In genomic region chr8:105481453-105481852, GRCm38 (mm10) we compare ENCODE assay signal across 8 mouse cellular contexts. TPM values are rescaled to one million over a fixed set of nuclear protein-coding genes. Genes with fewer than 3 reads are reported as not detected.
A peak's percentile ranks its signal among the peaks of the same experiment; 100 is the strongest.
DNase-seq lines count a peak whose midpoint lies in the region; ATAC-seq and TF ChIP-seq lines count a peak whose summit lies in the region.

No protein-coding gene starts in this region.

- no peak for TF ChIP-seq POLR2A in spleen, adult 2 months (IDR thresholded peaks at IDR 0.05; ENCODE audit: low read depth, low read length)

- peaks cover 4% of the 10 kb centered on the region; the same call in 1 of the 2 replicates for H3K36me3 ChIP-seq in forebrain, embryonic 10.5 days (replicated peaks)
- peaks cover 4% of the 10 kb centered on the region; the same call in 1 of the 2 replicates for H3K36me3 ChIP-seq in forebrain, embryonic 12.5 days (replicated peaks)
- no peaks in the 10 kb centered on the region for H3K36me3 ChIP-seq in spleen, adult 2 months (ENCODE audit: control insufficient read depth, insufficient read depth, low read length)

- no peak overlapping the region for H3K4me3 ChIP-seq in forebrain, embryonic 10.5 days
- H3K4me3 ChIP-seq in forebrain, embryonic 12.5 days (replicated peaks) = no peak overlapping the region
- H3K4me3 ChIP-seq in spleen, adult 2 months (ENCODE audit: extremely low read depth, insufficient read depth, insufficient read length) = no peak overlapping the region

- H3K9ac ChIP-seq in forebrain, embryonic 12.5 days = no peak overlapping the region

- no peaks in the 10 kb centered on the region for H3K9me3 ChIP-seq in forebrain, embryonic 10.5 days
- no peaks in the 10 kb centered on the region for H3K9me3 ChIP-seq in forebrain, embryonic 12.5 days

- WGBS in forebrain, embryonic 10.5 days = 69% methylated on average over 6 of the region's 6 CpGs
- WGBS in forebrain, embryonic 12.5 days = 61% methylated on average over 6 of the region's 6 CpGs
- WGBS in spleen, adult 2 months = 81% methylated on average over 6 of the region's 6 CpGs

- peaks cover 15% of the 10 kb centered on the region for H3K27me3 ChIP-seq in forebrain, embryonic 10.5 days (ENCODE audit: poor library complexity, severe bottlenecking)
- no peaks in the 10 kb centered on the region for H3K27me3 ChIP-seq in forebrain, embryonic 12.5 days
- H3K27me3 ChIP-seq in spleen, adult 2 months (ENCODE audit: control insufficient read depth, insufficient read depth, low read length) = no peaks in the 10 kb centered on the region

- H3K4me2 ChIP-seq in forebrain, embryonic 12.5 days = no peak overlapping the region

- H3K4me1 ChIP-seq in forebrain, embryonic 10.5 days = peaks cover 45% of the 10 kb centered on the region
- H3K4me1 ChIP-seq in forebrain, embryonic 12.5 days = peaks cover 20% of the 10 kb centered on the region; the same call in 1 of the 2 replicates
- no peaks in the 10 kb centered on the region for H3K4me1 ChIP-seq in spleen, adult 2 months (ENCODE audit: control insufficient read depth, insufficient read depth, insufficient read length)

- ATAC-seq in forebrain, embryonic 12.5 days (ENCODE audit: low FRiP score) = no peak
- ATAC-seq in granulocyte monocyte progenitor cell, adult 5-6 weeks (replicated peaks; ENCODE audit: poor library complexity, severe bottlenecking) = peak; percentile 52
- ATAC-seq in megakaryocyte-erythroid progenitor cell, adult 5-6 weeks (replicated peaks; ENCODE audit: low FRiP score, low TSS enrichment, poor library complexity, severe bottlenecking) = peak; percentile 64

- H3K27ac ChIP-seq in forebrain, embryonic 10.5 days = 0 out of 2 replicates have a peak overlapping the region, but pooled peaks have one; percentile 56
- no peak overlapping the region for H3K27ac ChIP-seq in forebrain, embryonic 12.5 days
- H3K27ac ChIP-seq in spleen, adult 2 months (ENCODE audit: insufficient read depth, low read length) = no peak overlapping the region

- peak; percentile 13; the same call in 1 of the 2 replicates for TF ChIP-seq CTCF in spleen, adult 2 months (IDR thresholded peaks at IDR 0.05; ENCODE audit: extremely low read depth, insufficient read depth, insufficient read length, insufficient replicate concordance)

- no peak for DNase-seq in forebrain, embryonic 10.5 days (ENCODE audit: extremely low spot score, low spot score)
- peak in 1 of 2 experiments; percentile 17 for DNase-seq in spleen, adult 2 months (ENCODE audit: low read depth in 1 of 2, low spot score in 2 of 2)
- DNase-seq in spleen, adult 12 weeks (ENCODE audit: low spot score) = no peak
- DNase-seq in urinary bladder, adult 2 months (ENCODE audit: low spot score) = no peak
- no peak for DNase-seq in cerebellum, adult 9-11 months

RNA-seq across cellular contexts. Expression of gene Tppp3, which starts 10.1 kb away (rescaled TPM):
- polyA plus RNA-seq in forebrain, embryonic 10.5 days (2016; fragmentation: Nextera tagmentation; extraction: Ambion mirVana) = 23.3 and 23.9 TPM in 2 replicates
- 39.9 and 41.3 TPM in 2 replicates for polyA plus RNA-seq in forebrain, embryonic 12.5 days (2016; fragmentation: Nextera tagmentation; extraction: Ambion mirVana)
- polyA plus RNA-seq in spleen, adult 2 months (2012; rRNA removed) = 8.1 and 14.7 TPM in 2 replicates
- not detected in 2 replicates for total RNA-seq in granulocyte monocyte progenitor cell, adult 5-6 weeks (2014; fragmentation: Nextera tagmentation)
- not detected in 2 replicates for total RNA-seq in granulocyte monocyte progenitor cell, adult 5-6 weeks (2017)
- total RNA-seq in megakaryocyte-erythroid progenitor cell, adult 5-6 weeks (2014; fragmentation: Nextera tagmentation) = 0.45 and 1.4 TPM in 2 replicates
- 1.3 TPM in 1 of 2 replicates, not detected in the other for total RNA-seq in megakaryocyte-erythroid progenitor cell, adult 5-6 weeks (2017)
- polyA plus RNA-seq in urinary bladder, adult 2 months (2012; rRNA removed) = 84.1 and 93.7 TPM in 2 replicates

RNA-seq across cellular contexts. Expression of gene Zdhhc1, which starts 15.2 kb away (rescaled TPM):
- polyA plus RNA-seq in forebrain, embryonic 10.5 days (2016; fragmentation: Nextera tagmentation; extraction: Ambion mirVana) = 12.9 and 18.5 TPM in 2 replicates
- polyA plus RNA-seq in forebrain, embryonic 12.5 days (2016; fragmentation: Nextera tagmentation; extraction: Ambion mirVana) = 24.7 and 26.1 TPM in 2 replicates
- 15.3 and 18.3 TPM in 2 replicates for polyA plus RNA-seq in spleen, adult 2 months (2012; rRNA removed)
- 1.8 and 10.4 TPM in 2 replicates for total RNA-seq in granulocyte monocyte progenitor cell, adult 5-6 weeks (2014; fragmentation: Nextera tagmentation)
- 3.6 and 4.6 TPM in 2 replicates for total RNA-seq in granulocyte monocyte progenitor cell, adult 5-6 weeks (2017)
- total RNA-seq in megakaryocyte-erythroid progenitor cell, adult 5-6 weeks (2014; fragmentation: Nextera tagmentation) = 8.4 and 12.8 TPM in 2 replicates
- total RNA-seq in megakaryocyte-erythroid progenitor cell, adult 5-6 weeks (2017) = 2.2 and 3.8 TPM in 2 replicates
- polyA plus RNA-seq in urinary bladder, adult 2 months (2012; rRNA removed) = 56.7 and 64.7 TPM in 2 replicates

RNA-seq across cellular contexts. Expression of gene Hsd11b2, which starts 37.1 kb away (rescaled TPM):
- polyA plus RNA-seq in forebrain, embryonic 10.5 days (2016; fragmentation: Nextera tagmentation; extraction: Ambion mirVana) = 12.3 and 15.6 TPM in 2 replicates
- 10.9 and 12.0 TPM in 2 replicates for polyA plus RNA-seq in forebrain, embryonic 12.5 days (2016; fragmentation: Nextera tagmentation; extraction: Ambion mirVana)
- polyA plus RNA-seq in spleen, adult 2 months (2012; rRNA removed) = 0.44 and 0.62 TPM in 2 replicates
- not detected in 2 replicates for total RNA-seq in granulocyte monocyte progenitor cell, adult 5-6 weeks (2014; fragmentation: Nextera tagmentation)
- total RNA-seq in granulocyte monocyte progenitor cell, adult 5-6 weeks (2017) = not detected in 2 replicates
- total RNA-seq in megakaryocyte-erythroid progenitor cell, adult 5-6 weeks (2014; fragmentation: Nextera tagmentation) = 0.20 TPM in 1 of 2 replicates, not detected in the other
- 0.19 TPM in 1 of 2 replicates, not detected in the other for total RNA-seq in megakaryocyte-erythroid progenitor cell, adult 5-6 weeks (2017)
- 0.49 and 0.52 TPM in 2 replicates for polyA plus RNA-seq in urinary bladder, adult 2 months (2012; rRNA removed)
